Comparison of ENCODE assay signal across 10 mouse cellular contexts in the genomic region with DNA sequence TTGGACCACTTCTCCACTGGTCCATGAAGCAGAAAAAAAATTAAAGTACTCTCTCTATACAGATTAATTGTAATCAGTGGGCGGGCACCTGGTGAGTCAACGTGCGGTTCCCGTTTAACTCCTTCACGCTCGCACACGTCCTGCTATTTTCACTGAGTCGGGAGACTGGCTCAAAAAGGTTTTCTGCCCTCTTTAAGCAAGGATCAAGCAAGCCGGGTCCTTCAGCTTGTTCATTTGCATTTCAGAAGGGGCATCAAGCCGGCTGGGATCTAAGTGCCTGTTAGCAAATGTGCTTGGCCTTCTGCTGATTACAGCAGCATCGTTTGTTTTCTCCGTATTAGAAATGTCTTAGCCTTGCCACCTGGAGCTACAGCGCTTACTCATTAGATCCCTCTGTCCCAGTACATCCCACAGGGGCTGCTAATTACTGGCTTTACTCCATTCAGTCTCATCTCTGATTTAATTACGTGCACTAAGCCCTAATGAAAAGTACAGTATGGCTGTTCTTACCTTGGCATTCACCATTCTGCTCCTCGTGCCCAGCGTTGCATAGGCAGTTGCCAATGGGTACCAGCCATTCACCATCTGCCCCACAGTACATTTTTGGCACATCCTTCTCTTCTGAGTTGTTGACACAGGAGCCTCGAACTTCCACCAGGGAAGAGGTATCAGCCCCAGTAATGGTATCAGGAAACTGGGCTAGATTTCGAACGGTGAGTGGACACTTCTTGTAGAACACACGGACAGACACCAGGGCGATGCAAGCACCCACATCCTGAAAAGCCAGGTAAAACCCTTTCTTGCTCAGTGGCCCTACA. TPM values are rescaled to one million over a fixed set of nuclear protein-coding genes. Genes with fewer than 3 reads are reported as not detected.
A peak's percentile ranks its signal among the peaks of the same experiment; 100 is the strongest.
DNase-seq lines count a peak whose midpoint lies in the region; ATAC-seq lines count a peak whose summit lies in the region.
"Had no signal": no experiment of that assay in that cellular context is flagged by ENCODE, and none has a peak within 500 bp of the region (broad histone marks: within the 10 kb centered on the region; RNA-seq: fewer than 3 reads in every experiment).

No protein-coding gene starts in this region.

- WGBS in forebrain, embryonic 16.5 days, result 11% methylated on average over 21 of the region's 21 CpGs
- 31% methylated on average over 21 of the region's 21 CpGs for WGBS in midbrain, embryonic 10.5 days

- H3K4me2 ChIP-seq in forebrain, embryonic 16.5 days (ENCODE audit: low read length), result peak overlapping the region; percentile 63

- DNase-seq in embryo, embryonic 11 days, result peak; percentile 32
- DNase-seq in embryo, embryonic 10 days (ENCODE audit: low spot score), result no peak
- DNase-seq in ES-CJ7 (ENCODE audit: low read depth, low spot score), result peak; percentile 32
- DNase-seq in midbrain, embryonic 10.5 days (ENCODE audit: low spot score), result peak; percentile 24
- no peak for DNase-seq in urinary bladder, postnatal 10 days (ENCODE audit: low spot score)
- DNase-seq in gastrocnemius, postnatal 10 days, result no peak
- DNase-seq in lung, postnatal 25 days (ENCODE audit: low spot score), result no peak
- DNase-seq: thymus, adult 18-20 months had no signal

- H3K27ac ChIP-seq in forebrain, embryonic 16.5 days (ENCODE audit: low read length), result peak overlapping the region; percentile 52
- no peak overlapping the region for H3K27ac ChIP-seq in midbrain, embryonic 10.5 days (replicated peaks)
- H3K27ac ChIP-seq: heart, embryonic 13.5 days had no signal

- H3K27me3 ChIP-seq in forebrain, embryonic 16.5 days (replicated peaks; ENCODE audit: control insufficient read depth, insufficient read depth, low read length), result no peaks in the 10 kb centered on the region
- H3K27me3 ChIP-seq in midbrain, embryonic 10.5 days (ENCODE audit: low read depth, poor library complexity, severe bottlenecking), result peaks cover 80% of the 10 kb centered on the region

- H3K36me3 ChIP-seq in forebrain, embryonic 16.5 days (ENCODE audit: control insufficient read depth, insufficient read depth), result no peaks in the 10 kb centered on the region
- peaks cover 46% of the 10 kb centered on the region for H3K36me3 ChIP-seq in midbrain, embryonic 10.5 days

- ATAC-seq in forebrain, embryonic 16.5 days, result peak; percentile 88

- peak overlapping the region; percentile 49; the same call in 1 of the 2 replicates for H3K9ac ChIP-seq in forebrain, embryonic 16.5 days (replicated peaks; ENCODE audit: low read depth, low read length)
- H3K9ac ChIP-seq: heart, embryonic 13.5 days had no signal

- H3K9me3 ChIP-seq in forebrain, embryonic 16.5 days (ENCODE audit: control insufficient read depth, low read length), result no peaks in the 10 kb centered on the region
- H3K9me3 ChIP-seq in midbrain, embryonic 10.5 days (replicated peaks), result no peaks in the 10 kb centered on the region
- H3K9me3 ChIP-seq: heart, embryonic 13.5 days had no signal

- H3K4me3 ChIP-seq in forebrain, embryonic 16.5 days (replicated peaks; ENCODE audit: low read length), result peak overlapping the region; percentile 36
- H3K4me3 ChIP-seq in midbrain, embryonic 10.5 days, result peak overlapping the region; percentile 42
- H3K4me3 ChIP-seq: heart, embryonic 13.5 days had no signal

- peaks cover 84% of the 10 kb centered on the region for H3K4me1 ChIP-seq in forebrain, embryonic 16.5 days (replicated peaks; ENCODE audit: control insufficient read depth, insufficient read depth, low read length)
- H3K4me1 ChIP-seq in midbrain, embryonic 10.5 days, result peaks cover 91% of the 10 kb centered on the region

RNA-seq across cellular contexts. Expression of a gene that starts 8.6 kb away (rescaled TPM):
- 76.4 and 89.5 TPM in 2 replicates for polyA plus RNA-seq in forebrain, embryonic 16.5 days (2015; fragmentation: Nextera tagmentation; extraction: Ambion mirVana)
- polyA plus RNA-seq in midbrain, embryonic 10.5 days (2016; fragmentation: Nextera tagmentation; extraction: Ambion mirVana), result 17.1 and 22.9 TPM in 2 replicates
- total RNA-seq in gastrocnemius, postnatal 10 days (2021), result 10 to 100 TPM in 1 of 2 experiments, 1 to 10 TPM in 1; 6.3 to 10.0 TPM

Comparison
In these comparisons a context has a peak if more than half of its experiments do, and no peak if none do; other contexts are left out.
1. DNase-seq: peak in embryo, embryonic 11 days (single experiment), ES-CJ7 (single experiment) and midbrain, embryonic 10.5 days (single experiment); none in embryo, embryonic 10 days (single experiment), urinary bladder, postnatal 10 days (single experiment), gastrocnemius, postnatal 10 days (single experiment) and lung, postnatal 25 days (single experiment).